Comparison of ENCODE assay signal across 24 mouse cellular contexts in genomic region chr15:12505556-12505955, GRCm38 (mm10).
DNase-seq lines count a peak whose midpoint lies in the region; ATAC-seq lines count a peak whose summit lies in the region.
"Had no signal": no experiment of that assay in that cellular context is flagged by ENCODE, and none has a peak within 500 bp of the region (broad histone marks: within the 10 kb centered on the region; RNA-seq: fewer than 3 reads in every experiment).

No protein-coding gene starts in this region.

- H3K9ac ChIP-seq in forebrain, embryonic 14.5 days (ENCODE audit: low read length): no peak overlapping the region
- H3K9ac ChIP-seq in forebrain, embryonic 11.5 days (ENCODE audit: low read length): no peak overlapping the region
- no peak overlapping the region for H3K9ac ChIP-seq in hindbrain, embryonic 14.5 days
- no peak overlapping the region for H3K9ac ChIP-seq in midbrain, embryonic 13.5 days (replicated peaks)
- H3K9ac ChIP-seq: embryonic facial prominence, embryonic 12.5 days; forebrain, embryonic 15.5 days; limb, embryonic 13.5 days; liver, embryonic 13.5 days; lung, embryonic 14.5 days had no signal

- 75% methylated on average over 11 of the region's 11 CpGs for WGBS in forebrain, embryonic 14.5 days
- WGBS in forebrain, embryonic 11.5 days: 83% methylated on average over 11 of the region's 11 CpGs
- 40% methylated on average over 11 of the region's 11 CpGs for WGBS in hindbrain, embryonic 14.5 days
- 42% methylated on average over 11 of the region's 11 CpGs for WGBS in midbrain, embryonic 13.5 days

- H3K4me3 ChIP-seq in forebrain, embryonic 14.5 days (ENCODE audit: low read depth, low read length): no peak overlapping the region
- H3K4me3 ChIP-seq in forebrain, embryonic 11.5 days (ENCODE audit: low read depth, low read length): no peak overlapping the region
- no peak overlapping the region for H3K4me3 ChIP-seq in hindbrain, embryonic 14.5 days (replicated peaks; ENCODE audit: low read length)
- H3K4me3 ChIP-seq in midbrain, embryonic 13.5 days (replicated peaks): no peak overlapping the region
- H3K4me3 ChIP-seq: embryonic facial prominence, embryonic 12.5 days; erythroblast, embryonic 14.5 days; forebrain, embryonic 15.5 days; limb, embryonic 13.5 days; liver, embryonic 13.5 days had no signal

- H3K27ac ChIP-seq in forebrain, embryonic 14.5 days (ENCODE audit: low read depth, low read length): no peak overlapping the region
- no peak overlapping the region for H3K27ac ChIP-seq in forebrain, embryonic 11.5 days (ENCODE audit: low read depth, low read length)
- H3K27ac ChIP-seq in hindbrain, embryonic 14.5 days: peak overlapping the region; percentile 43
- H3K27ac ChIP-seq in midbrain, embryonic 13.5 days: peak overlapping the region; percentile 58; the same call in 1 of the 2 replicates
- H3K27ac ChIP-seq: embryonic facial prominence, embryonic 12.5 days; forebrain, embryonic 15.5 days; limb, embryonic 13.5 days; liver, embryonic 13.5 days had no signal

- H3K9me3 ChIP-seq in forebrain, embryonic 14.5 days (replicated peaks; ENCODE audit: control insufficient read depth, low read length): no peaks in the 10 kb centered on the region
- no peaks in the 10 kb centered on the region for H3K9me3 ChIP-seq in forebrain, embryonic 11.5 days (ENCODE audit: control insufficient read depth, low read length)
- no peaks in the 10 kb centered on the region for H3K9me3 ChIP-seq in hindbrain, embryonic 14.5 days (ENCODE audit: control insufficient read depth, low read length)
- H3K9me3 ChIP-seq in midbrain, embryonic 13.5 days: no peaks in the 10 kb centered on the region
- H3K9me3 ChIP-seq: embryonic facial prominence, embryonic 12.5 days; forebrain, embryonic 15.5 days; limb, embryonic 13.5 days; liver, embryonic 13.5 days had no signal

- H3K36me3 ChIP-seq in forebrain, embryonic 14.5 days (ENCODE audit: control insufficient read depth, insufficient read depth, low read length): no peaks in the 10 kb centered on the region
- no peaks in the 10 kb centered on the region for H3K36me3 ChIP-seq in forebrain, embryonic 11.5 days (ENCODE audit: control insufficient read depth, insufficient read depth, low read length)
- no peaks in the 10 kb centered on the region for H3K36me3 ChIP-seq in hindbrain, embryonic 14.5 days (replicated peaks; ENCODE audit: control insufficient read depth, insufficient read depth)
- H3K36me3 ChIP-seq in midbrain, embryonic 13.5 days: no peaks in the 10 kb centered on the region
- H3K36me3 ChIP-seq: embryonic facial prominence, embryonic 12.5 days; forebrain, embryonic 15.5 days; limb, embryonic 13.5 days; liver, embryonic 13.5 days had no signal

- H3K4me1 ChIP-seq in forebrain, embryonic 14.5 days (ENCODE audit: control insufficient read depth, insufficient read depth, low read length): peaks cover 8% of the 10 kb centered on the region; the same call in 1 of the 2 replicates
- H3K4me1 ChIP-seq in forebrain, embryonic 11.5 days (replicated peaks; ENCODE audit: control insufficient read depth, insufficient read depth, low read length): no peaks in the 10 kb centered on the region; the same call in 1 of the 2 replicates
- H3K4me1 ChIP-seq in hindbrain, embryonic 14.5 days (replicated peaks; ENCODE audit: control insufficient read depth, insufficient read depth, low read length): peaks cover 18% of the 10 kb centered on the region
- peaks cover 39% of the 10 kb centered on the region for H3K4me1 ChIP-seq in midbrain, embryonic 13.5 days (replicated peaks)

- 0 out of 2 replicates have a peak, but pooled peaks have one; percentile 29 for ATAC-seq in forebrain, embryonic 14.5 days
- no peak for ATAC-seq in forebrain, embryonic 11.5 days (replicated peaks; ENCODE audit: low FRiP score)
- ATAC-seq in hindbrain, embryonic 14.5 days (ENCODE audit: low FRiP score): no peak
- peak; percentile 4; the same call in 1 of the 2 replicates for ATAC-seq in midbrain, embryonic 13.5 days
- ATAC-seq: forebrain, embryonic 15.5 days; inflammation-experienced regulatory T-cells, adult 6 months had no signal

- no peak for DNase-seq in forebrain, embryonic 14.5 days (ENCODE audit: low spot score)
- no peak for DNase-seq in forebrain, embryonic 11.5 days (ENCODE audit: low spot score)
- DNase-seq in hindbrain, embryonic 14.5 days (ENCODE audit: low spot score): no peak
- DNase-seq in retina, embryonic 14.5 days (ENCODE audit: low spot score): peak; percentile 72
- DNase-seq in heart, adult 8-10 months (ENCODE audit: low spot score): no peak
- no peak for DNase-seq in left cerebral cortex, adult 8-10 months (ENCODE audit: low spot score in 2 of 2)
- no peak for DNase-seq in frontal cortex, postnatal 36 days (ENCODE audit: low spot score in 2 of 2)
- DNase-seq: adrenal gland, adult 2 months; cerebellum, adult 8-10 months; heart, postnatal 10 days; kidney, adult 8-10 months; kidney, postnatal 25 days; layer of hippocampus, adult 9-11 months; liver, embryonic 13.5 days; lung, embryonic 14.5 days; lung, postnatal 4 days; thymus, postnatal 25 days had no signal

- no peaks in the 10 kb centered on the region for H3K27me3 ChIP-seq in forebrain, embryonic 14.5 days (replicated peaks; ENCODE audit: control insufficient read depth, insufficient read depth, low read length)
- H3K27me3 ChIP-seq in forebrain, embryonic 11.5 days (ENCODE audit: control insufficient read depth, insufficient read depth, low read length): no peaks in the 10 kb centered on the region
- no peaks in the 10 kb centered on the region for H3K27me3 ChIP-seq in hindbrain, embryonic 14.5 days (ENCODE audit: control insufficient read depth, insufficient read depth, low read length)
- H3K27me3 ChIP-seq in midbrain, embryonic 13.5 days: no peaks in the 10 kb centered on the region
- H3K27me3 ChIP-seq: embryonic facial prominence, embryonic 12.5 days; forebrain, embryonic 15.5 days; liver, embryonic 13.5 days had no signal

- H3K4me2 ChIP-seq in forebrain, embryonic 14.5 days (ENCODE audit: low read length): no peak overlapping the region
- H3K4me2 ChIP-seq in forebrain, embryonic 11.5 days (ENCODE audit: low read depth, low read length, severe bottlenecking): no peak overlapping the region
- no peak overlapping the region for H3K4me2 ChIP-seq in hindbrain, embryonic 14.5 days (replicated peaks)
- H3K4me2 ChIP-seq in midbrain, embryonic 13.5 days (replicated peaks): no peak overlapping the region
- H3K4me2 ChIP-seq: embryonic facial prominence, embryonic 12.5 days; forebrain, embryonic 15.5 days; heart, embryonic 11.5 days; limb, embryonic 13.5 days; liver, embryonic 13.5 days; lung, embryonic 14.5 days had no signal

Comparison
In these comparisons a context has a peak if more than half of its experiments do, and no peak if none do; other contexts are left out.
1. ATAC-seq: peak in forebrain, embryonic 14.5 days (single experiment) and midbrain, embryonic 13.5 days (single experiment); none in forebrain, embryonic 11.5 days (single experiment) and hindbrain, embryonic 14.5 days (single experiment).
2. H3K27ac ChIP-seq: peak in hindbrain, embryonic 14.5 days (single experiment) and midbrain, embryonic 13.5 days (single experiment); none in forebrain, embryonic 14.5 days (single experiment) and forebrain, embryonic 11.5 days (single experiment).